Mouse (Mus musculus): ENCODE results near the gene Galnt7. TPM values are rescaled to one million over a fixed set of nuclear protein-coding genes. Genes with fewer than 3 reads are reported as not detected.

The Galnt7 gene
- total RNA-seq, 2 experiments from 2014 or later: 10.2 to 10.6 TPM

DNA sequence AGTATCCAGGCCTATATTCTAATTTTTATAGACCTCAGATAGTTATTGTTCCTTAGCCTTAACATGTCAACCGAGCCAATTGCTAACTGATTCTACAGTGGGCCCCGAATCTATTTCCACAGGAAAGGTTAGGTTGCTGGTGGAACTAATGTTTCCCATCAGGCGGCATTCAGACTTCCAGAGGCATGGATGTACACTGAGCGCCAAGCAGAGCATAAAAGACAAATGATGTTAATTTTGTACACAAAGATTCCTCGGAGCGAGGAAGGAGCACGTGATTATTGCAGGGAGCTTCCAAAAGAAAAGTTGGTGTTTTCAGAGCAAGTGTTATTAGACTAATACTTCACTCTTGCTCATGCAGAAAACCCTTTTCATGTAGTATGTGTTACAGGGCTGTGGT is 21.1 kb downstream of the Galnt7 start:
- intact Hi-C loops (cut with DNase I): no loop called here
- no peak for DNase-seq (ENCODE audit: low spot score in 2 of 2)

- no peak for DNase-seq (ENCODE audit: low spot score in 2 of 2)
- intact Hi-C loops (cut with DNase I): no loop called here
Measured at GRCm38 (mm10) chr8:57630148-57630547, 22.7 kb downstream of the Galnt7 start.

- intact Hi-C loops (cut with DNase I): no loop called here
- no peak for DNase-seq (ENCODE audit: low spot score in 2 of 2)
Measured at GRCm38 (mm10) chr8:57628787-57629664, 23.8 kb downstream of the Galnt7 start.

DNA sequence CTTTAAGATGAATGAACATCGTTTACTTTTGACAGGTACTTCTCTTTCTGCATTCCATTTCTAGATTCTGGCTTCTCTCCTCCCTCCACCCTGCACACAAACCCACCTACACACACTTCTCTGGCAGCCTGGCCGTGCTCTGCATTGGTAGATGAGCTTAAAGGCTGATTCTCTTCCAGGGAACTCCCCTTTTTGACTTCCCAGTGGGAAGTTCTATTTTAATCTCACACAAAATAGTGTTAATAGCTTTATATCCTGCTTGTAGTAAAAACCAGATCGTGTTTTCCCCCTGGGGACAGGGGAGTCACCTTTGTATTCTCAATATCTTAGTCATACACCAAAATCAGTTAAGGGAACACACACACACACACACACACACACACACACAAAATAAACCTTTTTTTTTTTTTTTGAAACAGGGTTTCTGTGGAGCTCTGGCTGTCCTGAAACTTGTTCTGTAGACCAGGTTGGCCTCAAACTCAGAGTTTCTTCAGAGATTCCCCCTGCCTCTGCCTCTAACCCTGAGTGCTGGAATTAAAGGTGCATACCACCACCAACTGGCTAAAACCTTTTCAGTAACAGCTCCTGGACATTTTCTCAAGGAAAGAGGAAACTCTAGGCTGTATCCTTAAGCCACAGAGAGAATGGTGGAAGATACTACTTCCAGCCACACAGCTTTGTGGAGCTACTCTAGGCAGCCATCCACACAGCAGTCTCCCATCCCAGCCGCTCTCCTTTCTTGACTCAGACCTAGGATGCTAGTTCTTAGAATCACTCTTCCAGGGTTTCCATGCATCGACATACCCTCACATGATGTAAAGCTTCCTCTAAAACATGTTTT is 24.7 kb downstream of the Galnt7 start:
- intact Hi-C loops (cut with DNase I): no loop called here
- peak; percentile 45 to 80 for DNase-seq (ENCODE audit: low spot score in 2 of 2)

DNA sequence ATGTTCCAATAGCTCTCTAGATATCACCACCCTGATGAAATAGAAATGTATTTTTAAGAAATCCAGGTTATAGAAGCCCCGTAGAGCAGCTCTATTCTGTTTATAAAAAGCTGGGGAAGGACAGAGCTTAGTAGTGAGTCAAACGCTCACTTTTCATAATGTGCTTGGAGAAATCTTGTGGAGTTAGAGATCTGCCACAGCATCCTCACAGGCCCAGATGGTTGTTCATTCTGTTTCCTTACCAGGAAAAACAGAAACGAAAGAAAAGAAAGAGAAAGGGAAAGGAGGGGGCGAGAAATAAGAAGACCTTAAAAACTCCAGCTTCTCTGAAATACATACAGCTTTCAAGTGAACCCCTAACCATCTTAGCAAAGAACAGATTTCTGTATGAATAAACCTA is 28.9 kb downstream of the Galnt7 start:
- intact Hi-C loops (cut with DNase I): no loop called here
- DNase-seq (ENCODE audit: low spot score in 2 of 2): peak in 1 of 2 experiments; percentile 58

DNA sequence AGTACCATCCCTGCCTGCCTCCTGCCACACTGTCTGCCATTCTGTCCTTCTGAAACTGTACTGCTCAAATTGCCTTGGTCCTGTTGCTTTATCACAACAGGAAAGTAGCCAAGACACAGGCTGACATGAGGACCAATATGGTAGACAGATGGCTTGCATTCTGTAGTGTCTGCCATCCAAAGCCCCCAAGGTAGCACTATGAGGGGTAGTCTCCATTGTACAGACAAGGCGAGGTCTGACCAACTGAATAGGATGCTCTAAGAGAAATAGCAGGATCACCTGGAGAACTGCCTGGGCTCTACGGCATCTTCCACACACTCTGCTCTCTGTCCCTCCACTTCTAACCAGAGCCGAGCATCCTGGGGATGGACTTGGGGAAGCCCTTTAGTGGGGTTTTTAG is 29.8 kb downstream of the Galnt7 start:
- intact Hi-C loops (cut with DNase I): no loop called here

DNA sequence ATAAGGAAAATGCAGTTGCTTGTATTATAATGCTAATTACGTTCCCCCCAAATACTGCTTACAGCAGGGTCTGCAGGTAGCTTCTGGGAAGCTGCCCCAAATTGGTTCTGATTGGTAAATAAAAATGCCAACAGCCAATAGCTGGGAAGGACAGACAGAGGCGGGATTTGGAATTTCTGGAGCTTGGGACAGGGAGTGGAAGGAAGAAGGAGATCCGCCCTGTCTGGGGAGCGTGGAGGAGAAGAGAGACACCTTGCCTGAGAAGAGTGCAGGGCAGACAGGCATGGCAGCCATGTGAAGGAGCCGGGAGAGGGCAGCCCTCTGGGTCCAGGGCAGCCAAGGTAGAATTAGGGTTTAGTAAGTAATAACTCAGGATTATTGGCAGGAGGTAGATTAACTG is 35.9 kb downstream of the Galnt7 start:
- no peak for DNase-seq (ENCODE audit: low spot score in 2 of 2)
- intact Hi-C loops (cut with DNase I): no loop called here

More for the DNA sequence above, 29.8 kb downstream of the Galnt7 start:
- DNase-seq (ENCODE audit: low spot score in 2 of 2): no peak

DNA sequence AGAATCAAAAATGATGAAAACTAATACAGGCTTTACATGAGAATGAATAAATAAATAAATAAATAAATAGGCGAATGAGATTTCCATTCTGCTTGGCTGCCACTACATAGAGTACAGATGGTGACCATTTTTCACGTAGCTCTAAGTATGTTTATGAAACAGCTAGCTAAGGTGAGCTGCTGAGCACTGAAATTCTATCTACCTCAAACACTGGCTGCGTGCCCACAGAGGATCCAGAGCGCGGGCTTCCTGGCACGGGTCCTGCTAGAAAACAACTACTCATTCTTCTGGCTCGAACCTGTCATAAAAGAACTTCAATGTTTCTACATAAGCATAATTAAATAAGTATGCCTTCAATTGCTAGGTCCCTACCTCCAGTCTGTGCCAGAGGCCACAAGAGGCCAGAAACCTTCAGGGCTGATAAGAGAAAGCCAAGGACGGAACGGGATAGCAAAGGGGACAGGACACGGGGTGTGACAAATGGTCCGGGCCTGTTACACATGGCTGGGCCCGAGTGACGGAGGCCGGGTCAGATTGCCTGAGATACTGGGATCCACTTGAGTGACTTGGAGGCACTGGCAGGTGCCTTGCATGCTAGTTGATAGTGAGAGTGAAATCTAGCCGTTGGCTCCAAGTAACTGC is 37.7 kb downstream of the Galnt7 start:
- DNase-seq (ENCODE audit: low spot score in 2 of 2): no peak
- intact Hi-C loops (cut with DNase I): no loop called here

GRCm38 (mm10) chr8:57611419-57611977 is 41.3 kb downstream of the Galnt7 start:
- DNase-seq (ENCODE audit: low spot score in 2 of 2): no peak
- intact Hi-C loops (cut with DNase I): no loop called here

DNA sequence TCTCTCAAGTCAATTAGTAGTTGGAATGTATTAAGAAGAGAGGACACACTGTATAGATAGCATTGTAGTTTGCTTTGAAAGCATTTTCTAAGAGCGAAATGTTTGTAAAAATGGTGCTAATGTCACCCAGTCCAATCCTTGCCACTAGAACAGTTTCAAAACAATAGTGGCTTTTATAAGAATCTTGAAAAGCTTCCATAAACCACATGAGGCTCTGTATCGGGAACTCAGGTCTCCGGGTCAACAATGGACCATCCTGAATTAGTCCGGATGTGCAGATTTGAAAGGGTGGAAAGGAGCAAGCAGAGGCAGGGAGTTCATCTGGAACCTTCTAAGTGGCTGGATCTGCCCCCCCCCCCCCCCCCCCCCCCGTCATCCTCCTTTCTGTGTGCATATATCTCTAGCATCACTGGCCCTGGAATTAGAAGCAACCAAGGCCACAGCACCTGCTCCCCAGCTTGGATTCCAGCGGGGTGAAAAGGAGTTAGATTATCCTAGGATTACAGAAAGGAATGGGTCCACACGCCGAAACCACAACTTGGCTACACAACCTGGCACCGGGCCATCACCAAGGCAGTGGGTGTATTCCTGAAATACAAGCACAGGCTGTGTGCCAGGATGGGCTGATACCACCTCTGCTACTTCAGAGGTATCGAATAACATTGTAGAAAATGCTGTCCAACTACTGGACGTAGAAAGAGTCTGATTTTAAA is 42.0 kb downstream of the Galnt7 start:
- intact Hi-C loops (cut with DNase I): no loop called here
- peak; percentile 64 to 67 for DNase-seq (ENCODE audit: low spot score in 2 of 2)

GRCm38 (mm10) chr8:57602511-57602910 is 50.3 kb downstream of the Galnt7 start:
- intact Hi-C loops (cut with DNase I): no loop called here

DNA sequence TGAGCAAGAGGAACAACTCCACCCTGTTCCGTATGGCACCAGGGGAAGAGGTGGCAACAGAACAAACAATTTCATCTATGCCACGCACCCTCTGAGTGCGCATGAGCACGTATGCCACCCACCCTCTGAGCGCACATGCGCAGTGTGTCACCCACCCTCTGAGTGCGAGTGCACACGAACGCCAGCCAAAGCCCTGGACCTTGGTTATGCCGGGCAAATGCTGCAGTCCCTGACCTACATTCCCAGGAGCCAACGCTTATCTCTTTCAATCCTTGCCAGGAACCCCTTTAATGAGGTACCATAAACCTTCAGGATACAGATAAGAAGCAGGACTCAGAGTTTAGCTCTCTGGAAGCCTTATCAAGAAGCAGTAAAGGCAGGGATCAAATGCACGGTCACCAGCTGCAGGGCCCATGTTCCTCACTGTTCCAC is 50.8 kb downstream of the Galnt7 start:
- DNase-seq (ENCODE audit: low spot score in 2 of 2): no peak
- intact Hi-C loops (cut with DNase I): no loop called here

More at GRCm38 (mm10) chr8:57602511-57602910, 50.3 kb downstream of the Galnt7 start:
- DNase-seq (ENCODE audit: low spot score in 2 of 2): no peak

GRCm38 (mm10) chr8:57599813-57600555 is 52.8 kb downstream of the Galnt7 start:
- intact Hi-C loops (cut with DNase I): no loop called here
- no peak for DNase-seq (ENCODE audit: low spot score in 2 of 2)

DNA sequence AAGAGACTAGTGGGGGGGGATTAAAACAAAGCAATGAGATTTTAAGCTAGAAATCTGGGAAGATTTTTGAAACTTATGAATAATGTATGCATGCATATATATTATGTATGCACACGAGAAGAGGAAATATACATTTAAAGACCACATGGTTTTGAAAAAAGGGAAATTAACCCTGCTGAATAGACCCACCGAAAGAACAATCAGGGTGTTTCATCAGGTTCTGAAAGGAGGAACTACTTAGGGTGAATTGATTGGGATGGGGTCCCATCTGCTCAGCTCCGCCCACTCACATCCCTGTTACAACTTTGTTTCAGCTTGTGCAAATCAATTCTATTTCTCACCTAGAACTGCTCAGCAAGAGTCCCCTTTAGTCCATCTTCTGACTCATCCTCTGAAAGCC is 57.0 kb downstream of the Galnt7 start:
- DNase-seq (ENCODE audit: low spot score in 2 of 2): no peak
- intact Hi-C loops (cut with DNase I): no loop called here

DNA sequence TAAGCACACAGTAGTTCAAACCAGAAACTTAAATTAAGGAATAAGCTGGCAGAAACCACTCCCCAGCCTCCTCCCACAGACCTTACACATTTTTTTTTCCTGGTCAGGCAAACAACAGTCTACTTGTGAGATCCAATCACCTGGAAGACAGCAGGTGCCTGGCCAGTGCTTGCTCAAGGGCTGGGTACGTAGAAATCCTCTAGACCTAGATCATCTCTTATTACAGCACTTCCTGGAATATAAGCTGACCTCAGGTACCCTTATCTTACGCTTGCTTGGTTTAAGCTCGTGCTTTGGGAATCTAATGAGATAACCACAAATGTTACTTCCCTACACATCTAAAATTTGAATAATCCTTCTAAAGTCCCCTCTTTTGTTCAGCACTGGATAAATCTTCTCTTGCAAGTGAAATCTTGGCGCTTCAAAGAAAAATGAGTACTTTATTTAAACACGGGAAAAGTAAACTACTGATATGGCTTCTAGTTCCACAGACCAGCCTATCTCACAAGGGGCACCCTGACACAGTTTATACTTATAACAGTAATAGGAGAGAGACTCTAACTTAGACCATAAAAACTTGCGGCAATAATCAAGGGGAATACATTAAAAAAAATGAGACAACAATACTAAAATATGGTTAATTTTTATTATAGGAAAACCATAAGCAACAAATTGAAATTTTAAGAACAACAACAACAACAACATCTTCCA is 58.5 kb downstream of the Galnt7 start:
- intact Hi-C loops (cut with DNase I): no loop called here
- no peak for DNase-seq (ENCODE audit: low spot score in 2 of 2)

DNA sequence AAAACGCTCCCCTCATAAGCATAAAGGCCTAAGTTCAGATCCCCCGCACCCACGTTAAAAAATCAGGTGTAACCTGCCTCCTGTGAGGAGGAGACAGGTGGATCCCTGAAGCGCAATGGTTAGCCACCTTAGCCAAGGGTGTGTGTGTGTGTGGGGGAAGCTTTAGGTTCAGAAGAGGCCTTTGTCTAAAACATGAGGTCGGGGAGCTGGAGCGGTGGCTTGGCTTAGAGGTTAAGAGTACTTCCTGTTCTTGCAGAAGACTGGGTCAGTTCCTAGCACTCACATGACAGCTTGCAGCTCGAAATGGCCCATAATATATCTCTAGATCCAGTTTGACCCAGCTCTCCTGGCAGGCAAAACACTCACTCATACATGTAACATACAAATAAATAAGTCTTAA is 60.2 kb downstream of the Galnt7 start:
- intact Hi-C loops (cut with DNase I): no loop called here
- no peak for DNase-seq (ENCODE audit: low spot score in 2 of 2)

DNA sequence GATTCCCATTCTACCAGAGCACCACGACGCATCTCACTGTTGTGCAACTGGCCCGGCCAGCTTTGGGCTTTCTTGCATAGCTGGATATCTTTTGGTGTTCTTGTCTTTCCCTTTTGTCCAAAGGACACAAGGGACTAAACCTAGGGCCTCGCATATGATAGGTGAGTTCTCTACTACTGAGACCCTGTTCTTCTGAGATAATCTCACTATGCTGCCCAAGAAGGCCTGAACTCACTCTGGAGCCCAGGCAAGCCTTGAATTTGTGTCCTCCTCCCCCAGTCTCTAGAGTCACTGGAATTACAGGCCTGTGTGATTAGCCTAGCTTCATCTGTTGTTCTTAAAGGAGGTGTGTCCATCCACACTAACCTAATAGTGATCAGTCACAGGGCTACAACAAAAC is 61.2 kb downstream of the Galnt7 start:
- intact Hi-C loops (cut with DNase I): no loop called here
- DNase-seq (ENCODE audit: low spot score in 2 of 2): no peak

DNA sequence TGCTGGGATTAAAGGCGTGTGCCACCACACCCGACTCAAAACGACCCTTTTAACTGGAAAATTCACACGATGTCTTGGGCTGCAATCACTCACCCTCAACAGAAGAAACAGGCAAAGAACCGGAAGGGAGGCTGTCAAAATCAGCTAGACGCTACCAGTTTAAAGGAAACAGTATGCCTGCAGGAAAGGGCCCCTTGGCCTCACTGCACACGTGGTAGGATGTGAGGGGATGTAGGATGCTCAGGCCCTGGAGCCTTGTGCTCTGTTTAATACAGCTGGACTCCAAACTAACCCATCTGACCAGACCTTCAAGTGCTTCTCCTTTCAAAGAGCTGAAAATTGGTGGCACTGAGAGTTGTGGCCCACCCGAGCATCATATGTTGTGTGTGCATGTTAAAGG is 62.8 kb downstream of the Galnt7 start:
- intact Hi-C loops (cut with DNase I): no loop called here
- DNase-seq (ENCODE audit: low spot score in 2 of 2): no peak

All from left cerebral cortex, postnatal 25 days (tissue).